Mouse (Mus musculus) intestine, embryonic 14.5 days (tissue): ENCODE data around the gene Tox4. TPM values are rescaled to one million over a fixed set of nuclear protein-coding genes. Genes with fewer than 3 reads are reported as not detected.
A peak's percentile ranks its signal among the peaks of the same experiment; 100 is the strongest.
"Not testable (repeated sequence)": the region's sequence is repeated elsewhere in the genome, so short reads cannot be mapped to it uniquely, and the experiment has no call there.

Experiments used
- ATAC-seq: fragments of 200-750 bp; cut with Nextera tagmentation; replicated peaks from 2 replicates; pipeline ENCODE4 v1.8.0; 2017; ENCODE audit warnings: low read depth, moderate number of reproducible peaks, moderate TSS enrichment, moderate library complexity; ENCODE audit not compliant: low FRiP score, low TSS enrichment
- DNase-seq: peaks from one replicate; pipeline ENCODE4 v3.0.0-alpha.2; 2018; ENCODE audit warnings: low spot score
- H3K27ac ChIP-seq: fragments of 300-500 bp; sonication (generic); 2 replicates; pipeline ENCODE4 v1.5.1; 2014; ENCODE audit warnings: low read depth, mild to moderate bottlenecking, control low read depth
- H3K27me3 ChIP-seq: fragments of 300-500 bp; sonication (generic); replicated peaks from 2 replicates; pipeline ENCODE4 v1.6.1; 2014; ENCODE audit warnings: low read length, control low read depth; ENCODE audit not compliant: control insufficient read depth, insufficient read depth
- H3K36me3 ChIP-seq: fragments of 300-500 bp; sonication (generic); 2 replicates; pipeline ENCODE4 v1.6.1; 2014; ENCODE audit warnings: low read length, control low read depth; ENCODE audit not compliant: control insufficient read depth, insufficient read depth
- H3K4me1 ChIP-seq: fragments of 300-500 bp; sonication (generic); replicated peaks from 2 replicates; pipeline ENCODE4 v1.6.1; 2014; ENCODE audit warnings: low read length, control low read depth, mixed read lengths; ENCODE audit not compliant: control insufficient read depth, insufficient read depth
- H3K4me2 ChIP-seq: fragments of 300-500 bp; sonication (generic); 2 replicates; pipeline ENCODE4 v1.6.1; 2014; ENCODE audit warnings: low read length
- H3K4me3 ChIP-seq: fragments of 300-500 bp; sonication (generic); 2 replicates; pipeline ENCODE4 v1.5.1; 2014; ENCODE audit warnings: low read depth, low read length, control low read depth, mixed read lengths
- H3K9ac ChIP-seq: fragments of 300-500 bp; sonication (generic); 2 replicates; pipeline ENCODE4 v1.6.1; 2014; ENCODE audit warnings: mild to moderate bottlenecking, low read length
- H3K9me3 ChIP-seq: fragments of 300-500 bp; sonication (generic); 2 replicates; pipeline ENCODE4 v1.6.1; 2016; ENCODE audit warnings: low read length, control low read depth; ENCODE audit not compliant: control insufficient read depth
- WGBS: fragments of 180-500 bp; shearing (Covaris S2); extraction: QIAGEN DNeasy Blood & Tissue Kit; methylation state at CpG from one replicate; pipeline ENCODE4 v1.1.7; 2014; 5-methylcytosine and 5-hydroxymethylcytosine counted together
- polyA plus RNA-seq: library from polyadenylated mRNA; unstranded; fragments of >200 nt; fragmentation: Nextera tagmentation; extraction: Ambion mirVana; gene quantifications from 2 replicates; pipeline ENCODE4 v1.2.1, GENCODE M21; 2014

Tox4 gene
- polyA plus RNA-seq, 1 experiment from 2014 or later: 34.3 TPM

DNA sequence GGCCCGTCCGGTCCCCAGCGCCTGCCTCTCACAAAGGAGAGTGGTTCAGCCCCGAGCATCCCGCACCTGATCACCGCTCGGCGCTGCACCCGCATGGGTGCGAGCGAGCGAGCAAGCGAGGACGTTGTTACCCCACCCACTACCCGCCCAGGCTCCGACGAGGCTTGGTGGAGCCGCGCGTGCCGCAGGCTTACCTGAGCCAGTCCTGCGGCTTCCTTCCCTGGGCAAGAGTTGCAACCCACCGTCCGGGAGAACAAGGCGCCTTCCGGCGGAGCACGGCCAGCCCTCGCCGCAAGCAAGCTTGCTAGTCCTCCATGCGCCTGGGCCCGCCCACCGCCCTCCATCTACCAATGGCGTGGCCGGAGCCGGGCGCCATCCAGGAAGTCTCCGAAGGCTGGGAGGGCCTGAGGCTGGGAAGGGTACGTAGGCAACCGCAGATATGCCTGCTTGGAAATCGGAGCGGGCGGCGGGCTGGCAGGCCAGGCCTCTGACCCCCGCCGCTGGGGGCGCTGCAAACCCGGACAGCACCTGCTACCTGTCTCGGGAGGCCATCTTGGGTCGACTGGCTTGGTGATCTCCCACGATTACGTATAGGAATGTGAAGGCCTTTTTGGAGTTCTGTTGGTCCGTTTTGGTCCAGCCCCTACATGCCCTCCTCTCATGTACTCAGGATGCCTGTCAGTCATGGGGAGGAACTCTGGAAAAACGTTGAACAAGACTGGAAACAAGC, 21.3 kb upstream of the Tox4 start, which contains the start of gene Chd8:
TSS of gene Chd8 (minus strand) at position 297 of the 730 bp plus-strand sequence.
- peak within 1 kb of the TSS; percentile 97 for H3K4me3 ChIP-seq
- no peaks in the 10 kb centered on the region for H3K9me3 ChIP-seq
- no peaks in the 10 kb centered on the region for H3K27me3 ChIP-seq
- H3K27ac ChIP-seq: peak within 1 kb of the TSS; percentile 89
- peak within 1 kb of the TSS; percentile 85 for H3K9ac ChIP-seq
- DNase-seq (peak; percentile 97), ATAC-seq (peak; percentile 100)
- peaks cover 6% of the 10 kb centered on the region for H3K4me1 ChIP-seq
- peaks cover 5% of the 10 kb centered on the region; the same call in 1 of the 2 replicates for H3K36me3 ChIP-seq
- H3K4me2 ChIP-seq: peak within 1 kb of the TSS; percentile 91
- under 1% methylated on average over 54 of the region's 54 CpGs for WGBS

DNA sequence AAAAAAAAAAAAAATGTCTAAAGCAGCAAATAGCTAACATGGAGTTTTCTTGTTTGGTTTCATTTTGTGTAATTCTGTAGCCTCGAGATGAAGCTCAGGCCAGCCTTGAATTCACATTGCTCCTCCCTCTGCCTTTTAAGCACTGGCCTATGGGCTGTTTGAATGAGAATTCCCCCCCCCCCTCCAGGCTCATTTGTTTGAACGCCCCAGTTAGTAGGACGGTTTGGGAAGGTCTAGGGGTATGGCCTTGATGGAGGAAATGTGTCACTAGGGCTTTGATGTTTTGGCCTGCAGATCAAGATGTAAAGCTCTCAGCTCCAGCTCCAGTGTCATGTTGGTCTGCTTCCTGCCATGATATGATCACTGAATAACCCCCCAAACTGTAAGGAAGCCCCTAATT, 6.2 kb upstream of the Tox4 start:
- Histone ChIP-seq H3K4me3 (no peak overlapping the region), H3K27me3 (no peaks in the 10 kb centered on the region), H3K36me3 (peaks cover 11% of the 10 kb centered on the region), H3K4me2 (no peak overlapping the region), H3K4me1 (no peaks in the 10 kb centered on the region), H3K27ac (no peak overlapping the region), H3K9me3 (no peaks in the 10 kb centered on the region), H3K9ac (no peak overlapping the region)
- WGBS: 73% methylated on average over 3 of the region's 3 CpGs
- ATAC-seq (no peak), DNase-seq (no peak)

DNA sequence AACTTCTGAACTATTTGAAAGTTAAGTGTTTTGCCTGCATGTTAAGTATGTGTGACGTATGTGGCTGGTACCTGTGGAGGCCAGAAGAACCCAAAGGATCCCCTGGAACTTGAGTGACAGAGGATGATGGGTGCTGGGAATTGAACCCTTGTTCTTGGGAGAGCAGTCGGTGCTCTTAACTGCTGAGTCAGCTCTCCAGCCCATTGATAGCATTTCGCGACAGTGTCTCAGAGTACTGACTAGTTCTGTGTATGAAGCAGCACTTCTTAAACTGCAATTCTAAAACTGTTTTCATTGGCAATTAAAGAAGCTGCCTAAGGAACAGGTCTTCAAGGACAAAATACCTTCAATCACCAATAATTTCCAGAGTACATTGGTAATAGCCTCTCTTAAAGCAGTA, 1.7 kb upstream of the Tox4 start:
- Histone ChIP-seq H3K27ac (no peak overlapping the region), H3K27me3 (no peaks in the 10 kb centered on the region), H3K4me1 (peaks cover 7% of the 10 kb centered on the region), H3K4me2 (no peak overlapping the region), H3K4me3 (no peak overlapping the region), H3K9ac (no peak overlapping the region), H3K9me3 (no peaks in the 10 kb centered on the region), H3K36me3 (peaks cover 7% of the 10 kb centered on the region)
- no peak for ATAC-seq
- WGBS: 91% methylated on average over 4 of the region's 4 CpGs
- no peak for DNase-seq

DNA sequence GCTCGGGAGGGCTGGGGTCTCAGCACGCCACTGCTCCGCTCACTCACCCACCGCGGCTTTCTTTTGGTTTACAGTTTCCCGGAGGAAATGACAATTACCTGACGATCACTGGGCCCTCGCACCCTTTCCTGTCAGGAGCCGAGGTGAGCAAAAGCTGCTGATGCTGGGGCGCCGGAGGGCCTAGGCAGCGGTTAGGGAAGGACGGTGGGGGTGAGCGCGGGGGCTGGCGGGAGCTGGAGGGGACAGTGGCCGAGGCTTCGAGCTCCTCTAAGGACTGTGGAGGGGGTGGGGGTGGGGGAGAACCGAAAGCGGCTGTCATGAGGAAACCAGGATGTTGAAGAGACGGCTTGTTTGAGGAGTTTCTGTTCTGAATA, 788 bp downstream of the Tox4 start:
- DNase-seq (no peak), ATAC-seq (peak; percentile 30)
- Histone ChIP-seq H3K36me3 (peaks cover 3% of the 10 kb centered on the region), H3K4me3 (peak overlapping the region; percentile 88), H3K9ac (peak overlapping the region; percentile 85), H3K27ac (peak overlapping the region; percentile 83), H3K4me1 (peaks cover 7% of the 10 kb centered on the region), H3K4me2 (peak overlapping the region; percentile 71), H3K27me3 (no peaks in the 10 kb centered on the region), H3K9me3 (no peaks in the 10 kb centered on the region)
- WGBS: 1% methylated on average over 21 of the region's 21 CpGs

DNA sequence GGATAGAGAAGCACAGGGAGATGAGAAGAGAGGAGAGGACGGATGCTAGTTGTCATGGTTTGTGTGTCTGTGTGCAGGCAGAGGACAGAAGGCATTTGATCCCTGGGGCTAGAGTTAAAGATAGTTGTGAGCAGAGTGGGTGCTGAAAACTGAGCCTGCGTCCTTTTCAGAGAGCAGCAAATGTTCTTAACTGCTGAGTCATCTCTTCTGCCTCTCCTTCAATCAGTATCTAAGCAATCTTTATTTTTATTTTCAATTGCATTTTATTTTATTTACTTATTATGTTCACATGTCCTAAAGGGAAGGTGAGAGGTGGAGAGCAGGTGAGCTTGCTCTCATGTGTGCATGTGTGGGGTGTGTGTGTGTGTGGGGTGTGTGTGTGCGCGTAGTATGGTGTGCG, 4.7 kb downstream of the Tox4 start:
- Histone ChIP-seq H3K4me2 (no peak overlapping the region), H3K27ac (no peak overlapping the region), H3K4me1 (peaks cover 7% of the 10 kb centered on the region), H3K36me3 (peaks cover 38% of the 10 kb centered on the region), H3K9me3 (no peaks in the 10 kb centered on the region), H3K9ac (no peak overlapping the region), H3K4me3 (no peak overlapping the region), H3K27me3 (no peaks in the 10 kb centered on the region)
- 92% methylated on average over 5 of the region's 5 CpGs for WGBS
- DNase-seq (no peak), ATAC-seq (no peak)

DNA sequence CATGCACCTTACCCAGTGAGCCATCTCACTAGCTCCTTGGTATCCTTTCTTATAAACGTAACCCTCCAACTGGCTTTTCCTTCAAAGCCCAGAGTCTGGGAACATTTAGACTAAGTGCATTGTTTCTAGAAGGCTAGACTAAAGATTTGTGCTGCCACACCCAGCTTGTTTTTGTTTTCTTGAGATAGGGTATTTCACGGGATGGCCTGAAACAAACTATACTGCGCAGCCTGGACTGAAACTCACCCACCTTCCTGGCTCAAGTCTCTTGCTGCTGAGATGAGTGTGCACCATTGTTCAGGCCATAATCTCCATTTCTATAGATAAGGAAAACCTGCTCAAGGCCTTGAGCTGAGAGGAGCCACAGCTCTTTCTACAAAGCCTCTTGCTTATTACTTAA, 5.2 kb downstream of the Tox4 start:
- Histone ChIP-seq H3K27me3 (no peaks in the 10 kb centered on the region), H3K4me2 (no peak overlapping the region), H3K9me3 (no peaks in the 10 kb centered on the region), H3K4me1 (peaks cover 7% of the 10 kb centered on the region), H3K27ac (no peak overlapping the region), H3K4me3 (no peak overlapping the region), H3K9ac (no peak overlapping the region), H3K36me3 (peaks cover 39% of the 10 kb centered on the region)
- ATAC-seq (no peak), DNase-seq (no peak)
- WGBS: 92% methylated on average over 3 of the region's 3 CpGs

DNA sequence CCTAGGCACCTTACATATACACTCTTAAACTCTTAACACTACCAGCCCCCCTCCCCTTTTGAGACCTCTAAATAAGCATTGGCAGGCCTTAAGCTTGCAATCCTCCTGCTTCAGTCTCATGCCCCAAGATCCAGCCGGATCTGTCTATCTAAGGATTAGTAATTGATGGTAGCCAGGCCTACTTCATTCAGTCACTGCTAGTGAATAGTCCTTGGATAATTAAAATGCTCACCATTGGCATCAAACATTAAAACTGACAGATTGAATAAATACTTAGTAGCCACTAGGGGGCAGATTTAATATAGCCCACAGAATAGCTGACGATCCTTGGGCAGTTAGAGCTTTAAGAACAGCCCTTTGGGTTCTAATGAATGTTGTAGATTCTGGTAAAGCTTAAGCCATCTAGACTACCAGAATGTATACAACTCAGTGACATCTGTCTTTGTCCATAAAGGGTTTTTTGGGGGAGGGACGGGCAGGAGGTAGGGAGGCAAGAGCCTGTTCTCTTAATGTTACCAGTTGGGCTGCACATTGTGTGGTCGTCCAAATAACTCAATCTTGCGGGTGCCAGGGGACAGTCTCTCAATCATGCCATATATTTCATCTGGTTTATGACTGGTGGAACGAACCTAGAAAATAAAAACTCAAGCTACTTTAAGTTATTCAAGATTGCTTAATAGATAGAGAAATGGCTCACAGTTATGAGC, 16.8 kb downstream of the Tox4 start:
- DNase-seq (no peak), ATAC-seq (peak; percentile 44)
- H3K36me3 ChIP-seq: peaks cover 83% of the 10 kb centered on the region
- no peaks in the 10 kb centered on the region for H3K4me1 ChIP-seq
- no peak overlapping the region for H3K4me2 ChIP-seq
- no peaks in the 10 kb centered on the region for H3K9me3 ChIP-seq
- H3K27ac ChIP-seq: no peak overlapping the region
- 69% methylated on average over 6 of the region's 6 CpGs for WGBS
- H3K27me3 ChIP-seq: no peaks in the 10 kb centered on the region
- no peak overlapping the region for H3K9ac ChIP-seq
- no peak overlapping the region for H3K4me3 ChIP-seq

DNA sequence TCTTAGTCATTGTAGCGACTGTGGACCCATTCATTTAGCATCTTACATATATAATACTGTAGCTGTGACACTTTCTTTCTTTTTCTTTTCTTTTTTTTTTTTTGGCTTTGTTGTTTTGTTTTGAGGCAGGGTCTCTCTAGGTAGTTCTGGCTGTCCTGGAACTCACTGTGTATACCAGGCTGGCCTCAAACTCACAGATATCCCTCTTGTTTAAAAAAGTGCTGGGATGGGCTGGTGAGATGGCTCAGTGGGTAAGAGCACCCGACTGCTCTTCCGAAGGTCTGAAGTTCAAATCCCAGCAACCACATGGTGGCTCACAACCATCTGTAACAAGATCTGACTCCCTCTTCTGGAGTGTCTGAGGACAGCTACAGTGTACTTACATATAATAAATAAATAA, 24.6 kb downstream of the Tox4 start:
- not testable (repeated sequence) for H3K9ac ChIP-seq, H3K4me1 ChIP-seq, H3K27ac ChIP-seq, H3K4me3 ChIP-seq, DNase-seq, H3K27me3 ChIP-seq, H3K9me3 ChIP-seq, ATAC-seq
- Histone ChIP-seq H3K36me3 (peaks cover 18% of the 10 kb centered on the region), H3K4me2 (peak overlapping the region; percentile 75; the same call in 1 of the 2 replicates)
- WGBS: 88% methylated on average over 3 of the region's 3 CpGs
